Mouse (Mus musculus) liver, adult 2 months (tissue): ENCODE results near the gene Otog. TPM values are rescaled to one million over a fixed set of nuclear protein-coding genes. Genes with fewer than 3 reads are reported as not detected.

Experiments
- DNase-seq: peaks from one replicate; pipeline ENCODE4 v3.0.0-alpha.2; 2011; ENCODE audit warnings: low read depth, low spot score; ENCODE audit errors: extremely low read depth
- H3K27ac ChIP-seq: fragments of 200-500 bp; replicated peaks from 2 replicates; pipeline ENCODE4 v1.5.1; 2012; ENCODE audit warnings: low read depth, mild to moderate bottlenecking, control low read depth, inconsistent platforms, low read length; ENCODE audit not compliant: insufficient read depth
- H3K27me3 ChIP-seq: fragments of 200-500 bp; 2 replicates; pipeline ENCODE4 v1.6.1; 2012; ENCODE audit warnings: mild to moderate bottlenecking, moderate library complexity, low read length, inconsistent platforms; ENCODE audit not compliant: control insufficient read depth, insufficient read depth
- H3K36me3 ChIP-seq: fragments of 200-500 bp; 2 replicates; pipeline ENCODE4 v1.6.1; 2012; ENCODE audit warnings: low read length, inconsistent platforms; ENCODE audit not compliant: control insufficient read depth, insufficient read depth
- H3K4me1 ChIP-seq: fragments of 200-500 bp; 2 replicates; pipeline ENCODE4 v1.6.1; 2011; ENCODE audit warnings: low read length; ENCODE audit not compliant: control insufficient read depth, insufficient read depth
- H3K4me3 ChIP-seq: fragments of 200-500 bp; 2 replicates; pipeline ENCODE4 v1.5.1; 2011; ENCODE audit warnings: low read depth, mild to moderate bottlenecking, control low read depth, low read length, moderate library complexity; ENCODE audit not compliant: insufficient read depth
- H3K79me2 ChIP-seq: fragments of 200-500 bp; 2 replicates; pipeline ENCODE4 v1.6.1; 2012; ENCODE audit warnings: inconsistent platforms, mild to moderate bottlenecking, low read length, moderate library complexity; ENCODE audit not compliant: control insufficient read depth, insufficient read depth
- H3K9ac ChIP-seq: fragments of 200-500 bp; 2 replicates; pipeline ENCODE4 v1.6.1; 2012; ENCODE audit warnings: low read depth, mild to moderate bottlenecking, control low read depth, inconsistent platforms, low read length
- CTCF ChIP-seq: fragments of 200-500 bp; IDR thresholded peaks from 2 replicates; pipeline ENCODE4 v1.5.1; 2011; ENCODE audit warnings: low read depth, low read length, control low read depth
- POLR2A ChIP-seq: fragments of 200-500 bp; IDR thresholded peaks from 2 replicates; pipeline ENCODE4 v1.6.1; 2011; ENCODE audit warnings: low read length, control low read depth; ENCODE audit not compliant: insufficient read depth; ENCODE audit errors: extremely low read depth
- WGBS: fragments of 180-500 bp; shearing (Covaris S2); methylation state at CpG from one replicate; pipeline ENCODE4 v1.1.7; 2018; 5-methylcytosine and 5-hydroxymethylcytosine counted together
- polyA plus RNA-seq: library from polyadenylated mRNA; depleted of rRNA; stranded (reverse); fragments of >200 nt; gene quantifications from 2 replicates; pipeline ENCODE4 v1.2.3, GENCODE M21; 2012
- total RNA-seq: library from RNA; depleted of rRNA; stranded (reverse); fragments of >200 nt; gene quantifications from 2 replicates; pipeline ENCODE4 v1.2.3, GENCODE M21; 2014

Gene Otog
- total and polyA plus RNA-seq, 2 experiments: not detected

GRCm38 (mm10) chr7:46226936-46227335, 13.9 kb upstream of the Otog start:
- H3K4me1 ChIP-seq: no peaks in the 10 kb centered on the region
- H3K27me3 ChIP-seq: no peaks in the 10 kb centered on the region
- no peak overlapping the region for H3K27ac ChIP-seq
- no peak for TF ChIP-seq POLR2A
- no peak for TF ChIP-seq CTCF
- H3K36me3 ChIP-seq: no peaks in the 10 kb centered on the region
- DNase-seq: no peak
- 62% methylated on average over 4 of the region's 4 CpGs for WGBS
- no peaks in the 10 kb centered on the region for H3K79me2 ChIP-seq
- H3K4me3 ChIP-seq: no peak overlapping the region
- no peak overlapping the region for H3K9ac ChIP-seq

GRCm38 (mm10) chr7:46235948-46236347, 4.8 kb upstream of the Otog start:
- no peak overlapping the region for H3K9ac ChIP-seq

GRCm38 (mm10) chr7:46236363-46236762, 4.4 kb upstream of the Otog start:
- H3K79me2 ChIP-seq: no peaks in the 10 kb centered on the region

More at GRCm38 (mm10) chr7:46235948-46236347, 4.8 kb upstream of the Otog start:
- Histone ChIP-seq H3K36me3 (no peaks in the 10 kb centered on the region), H3K79me2 (no peaks in the 10 kb centered on the region), H3K4me3 (no peak overlapping the region), H3K27me3 (no peaks in the 10 kb centered on the region), H3K27ac (no peak overlapping the region), H3K4me1 (no peaks in the 10 kb centered on the region)
- TF ChIP-seq POLR2A (no peak), CTCF (no peak)
- DNase-seq: no peak
- WGBS: 77% methylated on average over 18 of the region's 18 CpGs

GRCm38 (mm10) chr7:46237192-46237591, 3.6 kb upstream of the Otog start:
- H3K27ac ChIP-seq: no peak overlapping the region
- no peaks in the 10 kb centered on the region for H3K79me2 ChIP-seq
- no peak overlapping the region for H3K4me3 ChIP-seq
- TF ChIP-seq POLR2A: no peak
- TF ChIP-seq CTCF: no peak
- no peaks in the 10 kb centered on the region for H3K4me1 ChIP-seq
- H3K27me3 ChIP-seq: no peaks in the 10 kb centered on the region
- no peak for DNase-seq
- 48% methylated on average over 7 of the region's 7 CpGs for WGBS
- H3K9ac ChIP-seq: no peak overlapping the region
- H3K36me3 ChIP-seq: no peaks in the 10 kb centered on the region

More at GRCm38 (mm10) chr7:46236363-46236762, 4.4 kb upstream of the Otog start:
- WGBS: 80% methylated on average over 15 of the region's 15 CpGs
- H3K27ac ChIP-seq: no peak overlapping the region
- H3K4me1 ChIP-seq: no peaks in the 10 kb centered on the region
- H3K36me3 ChIP-seq: no peaks in the 10 kb centered on the region
- H3K4me3 ChIP-seq: no peak overlapping the region
- no peak overlapping the region for H3K9ac ChIP-seq
- no peaks in the 10 kb centered on the region for H3K27me3 ChIP-seq
- TF ChIP-seq CTCF (no peak), POLR2A (no peak)
- no peak for DNase-seq

- Histone ChIP-seq H3K27me3 (no peaks in the 10 kb centered on the region), H3K79me2 (no peaks in the 10 kb centered on the region), H3K4me3 (no peak within 1 kb of the TSS), H3K4me1 (no peaks in the 10 kb centered on the region), H3K27ac (no peak within 1 kb of the TSS), H3K36me3 (no peaks in the 10 kb centered on the region), H3K9ac (no peak within 1 kb of the TSS)
- DNase-seq: no peak
- WGBS: 20% methylated on average over 10 of the region's 10 CpGs
- no peak for TF ChIP-seq POLR2A
- TF ChIP-seq CTCF: no peak
These were observed 2.4 kb upstream of the Otog start, which contains the start of gene Ush1c for GRCm38 (mm10) chr7:46238346-46238745. Gene Ush1c, minus strand, starts transcription at chr7:46238503.

- no peaks in the 10 kb centered on the region for H3K4me1 ChIP-seq
- no peak overlapping the region for H3K27ac ChIP-seq
- no peaks in the 10 kb centered on the region for H3K36me3 ChIP-seq
- H3K27me3 ChIP-seq: no peaks in the 10 kb centered on the region
- DNase-seq: no peak
- TF ChIP-seq CTCF: no peak
- TF ChIP-seq POLR2A: no peak
- no peak overlapping the region for H3K9ac ChIP-seq
- 92% methylated on average over 4 of the region's 4 CpGs for WGBS
- no peaks in the 10 kb centered on the region for H3K79me2 ChIP-seq
- no peak overlapping the region for H3K4me3 ChIP-seq
These were observed 696 bp upstream of the Otog start for GRCm38 (mm10) chr7:46240091-46240490.
